In the genomic region with DNA sequence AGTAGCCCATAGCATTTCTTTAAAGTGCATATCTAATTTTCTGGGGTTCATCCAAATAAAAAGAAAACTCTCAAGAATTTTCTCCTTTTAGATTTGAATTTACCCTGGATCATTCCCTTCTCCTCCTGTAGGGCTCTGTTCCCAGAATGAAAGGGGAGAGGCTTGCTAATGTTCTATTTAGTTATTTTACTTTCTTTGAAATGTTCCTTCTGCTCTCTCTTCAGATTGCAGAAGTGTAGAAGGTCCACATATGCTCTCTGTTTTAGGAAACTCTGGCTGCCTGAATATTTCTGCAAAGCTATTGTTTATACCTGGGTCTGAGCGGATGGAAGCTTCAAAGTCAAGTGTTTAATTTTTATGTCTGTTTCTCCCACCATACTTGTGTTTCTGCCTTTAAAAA, we compare ENCODE assay signal across 16 mouse cellular contexts. TPM values are rescaled to one million over a fixed set of nuclear protein-coding genes. Genes with fewer than 3 reads are reported as not detected.
"Had no signal": no experiment of that assay in that cellular context is flagged by ENCODE, and none has a peak within 500 bp of the region (broad histone marks: within the 10 kb centered on the region; RNA-seq: fewer than 3 reads in every experiment).

No protein-coding gene starts in this region.

- H3K9ac ChIP-seq: liver, embryonic 13.5 days had no signal

- H3K27me3 ChIP-seq: liver, embryonic 13.5 days had no signal

- DNase-seq: kidney, adult 2 months; kidney, postnatal 10 days; kidney, postnatal 36 days; layer of hippocampus, postnatal 36 days; liver, embryonic 13.5 days; lung, adult 2 months; lung, postnatal 14 days; lung, postnatal 4 days; midbrain, embryonic 14.5 days; right cerebral cortex, adult 18-20 months; right cerebral cortex, postnatal 14 days; right cerebral cortex, postnatal 4 days; thymus, postnatal 25 days had no signal

- H3K36me3 ChIP-seq: liver, embryonic 13.5 days had no signal

- H3K4me1 ChIP-seq: liver, embryonic 13.5 days had no signal

- ATAC-seq: inflammation-experienced regulatory T-cells, adult 6 months had no signal

- H3K4me3 ChIP-seq: left cerebral cortex, adult 2 months; liver, embryonic 13.5 days had no signal

- H3K27ac ChIP-seq: left cerebral cortex, adult 2 months; liver, embryonic 13.5 days had no signal

- H3K9me3 ChIP-seq: liver, embryonic 13.5 days had no signal

- H3K4me2 ChIP-seq: liver, embryonic 13.5 days; midbrain, embryonic 11.5 days had no signal

RNA-seq across cellular contexts. Expression of a gene that starts 12.5 kb away (rescaled TPM):
- polyA plus RNA-seq: inflammation-experienced regulatory T-cells, adult 6 months had no signal
